Mouse (Mus musculus) gonadal fat pad, adult 2 months (tissue): ENCODE data around the gene Gbgt1. TPM values are rescaled to one million over a fixed set of nuclear protein-coding genes. Genes with fewer than 3 reads are reported as not detected.
"Not testable (repeated sequence)": the region's sequence is repeated elsewhere in the genome, so short reads cannot be mapped to it uniquely, and the experiment has no call there.

Experiments
- DNase-seq: peaks from one replicate; pipeline ENCODE4 v3.0.0-alpha.2; 2012; ENCODE audit warnings: low read depth
- polyA plus RNA-seq: library from polyadenylated mRNA; depleted of rRNA; stranded (reverse); fragments of >200 nt; gene quantifications from 2 replicates; pipeline ENCODE4 v1.2.3, GENCODE M21; 2012; rRNA removed

The Gbgt1 gene
- 3.4 TPM in 2 replicates for polyA plus RNA-seq

- DNase-seq: no peak
These were observed at the start of gene Gbgt1 for GRCm38 (mm10) chr2:28496671-28497070. Gene Gbgt1, plus strand, starts transcription at chr2:28496891.

GRCm38 (mm10) chr2:28447315-28447670, 49.4 kb upstream of the Gbgt1 start:
- DNase-seq: no peak

GRCm38 (mm10) chr2:28451663-28452062, 45.0 kb upstream of the Gbgt1 start:
- DNase-seq: no peak

- no peak for DNase-seq
These were observed 43.2 kb upstream of the Gbgt1 start for GRCm38 (mm10) chr2:28453539-28453938.

GRCm38 (mm10) chr2:28456616-28457015, 40.1 kb upstream of the Gbgt1 start:
- no peak for DNase-seq

GRCm38 (mm10) chr2:28463919-28464318, 32.8 kb upstream of the Gbgt1 start:
- no peak for DNase-seq

- no peak for DNase-seq
These were observed 31.8 kb upstream of the Gbgt1 start for GRCm38 (mm10) chr2:28464919-28465318.

- no peak for DNase-seq
These were observed 30.7 kb upstream of the Gbgt1 start, which contains the start of gene 1700007K13Rik for GRCm38 (mm10) chr2:28465836-28466518. Gene 1700007K13Rik, minus strand, starts transcription at chr2:28466332.

- no peak for DNase-seq
These were observed 28.7 kb upstream of the Gbgt1 start, which contains the start of gene Mrps2 for GRCm38 (mm10) chr2:28467860-28468485. Gene Mrps2, plus strand, starts transcription at chr2:28468066.

- DNase-seq: no peak
These were observed 28.0 kb upstream of the Gbgt1 start for GRCm38 (mm10) chr2:28468486-28469225.

- no peak for DNase-seq
These were observed 27.2 kb upstream of the Gbgt1 start for GRCm38 (mm10) chr2:28469461-28469860.

- no peak for DNase-seq
These were observed 26.1 kb upstream of the Gbgt1 start for GRCm38 (mm10) chr2:28470591-28470990.

- not testable (repeated sequence) for DNase-seq
These were observed 24.7 kb upstream of the Gbgt1 start for GRCm38 (mm10) chr2:28472011-28472410.

- not testable (repeated sequence) for DNase-seq
These were observed 18.7 kb upstream of the Gbgt1 start for GRCm38 (mm10) chr2:28477993-28478392.

GRCm38 (mm10) chr2:28479208-28480204, 17.2 kb upstream of the Gbgt1 start:
- DNase-seq: no peak

- DNase-seq: no peak
These were observed 12.8 kb upstream of the Gbgt1 start for GRCm38 (mm10) chr2:28483861-28484260.

GRCm38 (mm10) chr2:28494521-28494920, 2.2 kb upstream of the Gbgt1 start:
- DNase-seq: no peak

GRCm38 (mm10) chr2:28495207-28495756, 1.4 kb upstream of the Gbgt1 start:
- DNase-seq: no peak

- DNase-seq: no peak
These were observed 693 bp upstream of the Gbgt1 start for GRCm38 (mm10) chr2:28495801-28496595.

GRCm38 (mm10) chr2:28497561-28497960, 870 bp downstream of the Gbgt1 start:
- DNase-seq: no peak
